Mouse (Mus musculus) intestine, embryonic 16.5 days (tissue): Measurements from ENCODE around the gene Atp2b1. TPM values are rescaled to one million over a fixed set of nuclear protein-coding genes. Genes with fewer than 3 reads are reported as not detected.

Source experiments
- ATAC-seq: fragments of 200-750 bp; cut with Nextera tagmentation; 2 replicates; pipeline ENCODE4 v1.8.0; 2017; ENCODE audit warnings: moderate TSS enrichment, moderate library complexity
- H3K27ac ChIP-seq: fragments of 300-500 bp; sonication (generic); 2 replicates; pipeline ENCODE4 v1.5.1; 2014; ENCODE audit warnings: mild to moderate bottlenecking, low read length
- H3K27me3 ChIP-seq: fragments of 300-500 bp; sonication (generic); replicated peaks from 2 replicates; pipeline ENCODE4 v1.6.1; 2014; ENCODE audit warnings: low read length, control low read depth, mixed read lengths; ENCODE audit not compliant: control insufficient read depth, insufficient read depth
- H3K36me3 ChIP-seq: fragments of 300-500 bp; sonication (generic); 2 replicates; pipeline ENCODE4 v1.6.1; 2014; ENCODE audit warnings: low read length, control low read depth; ENCODE audit not compliant: control insufficient read depth, insufficient read depth
- H3K4me1 ChIP-seq: fragments of 300-500 bp; sonication (generic); 2 replicates; pipeline ENCODE4 v1.6.1; 2014; ENCODE audit warnings: low read length, control low read depth, mixed read lengths; ENCODE audit not compliant: control insufficient read depth, insufficient read depth
- H3K4me2 ChIP-seq: fragments of 300-500 bp; sonication (generic); 2 replicates; pipeline ENCODE4 v1.6.1; 2014; ENCODE audit warnings: low read depth, low read length, control low read depth
- H3K4me3 ChIP-seq: fragments of 300-500 bp; sonication (generic); 2 replicates; pipeline ENCODE4 v1.5.1; 2014; ENCODE audit warnings: mild to moderate bottlenecking, low read length
- H3K9ac ChIP-seq: fragments of 300-500 bp; sonication (generic); 2 replicates; pipeline ENCODE4 v1.6.1; 2014; ENCODE audit warnings: low read depth, low read length
- H3K9me3 ChIP-seq: fragments of 300-500 bp; sonication (generic); 2 replicates; pipeline ENCODE4 v1.6.1; 2016; ENCODE audit warnings: low read length, control low read depth; ENCODE audit not compliant: control insufficient read depth
- WGBS: fragments of 180-500 bp; shearing (Covaris S2); extraction: QIAGEN DNeasy Blood & Tissue Kit; methylation state at CpG from one replicate; pipeline ENCODE4 v1.1.7; 2014; 5-methylcytosine and 5-hydroxymethylcytosine counted together
- polyA plus RNA-seq: library from polyadenylated mRNA; unstranded; fragments of >200 nt; fragmentation: Nextera tagmentation; extraction: Ambion mirVana; gene quantifications from 2 replicates; pipeline ENCODE4 v1.2.1, GENCODE M21; 2015

Gene Atp2b1
- polyA plus RNA-seq, 1 experiment from 2014 or later = 149 TPM

- Histone ChIP-seq H3K4me3 (no peak overlapping the region), H3K27ac (no peak overlapping the region), H3K9me3 (no peaks in the 10 kb centered on the region), H3K27me3 (no peaks in the 10 kb centered on the region), H3K4me2 (no peak overlapping the region), H3K36me3 (no peaks in the 10 kb centered on the region), H3K9ac (no peak overlapping the region), H3K4me1 (no peaks in the 10 kb centered on the region)
- no peak for ATAC-seq
Observed at GRCm38 (mm10) chr10:99053111-99053510, 138.9 kb downstream of the Atp2b1 start.

GRCm38 (mm10) chr10:99060588-99060987 is 146.4 kb downstream of the Atp2b1 start:
- no peak for ATAC-seq
- 87% methylated on average over 7 of the region's 7 CpGs for WGBS
- Histone ChIP-seq H3K4me1 (no peaks in the 10 kb centered on the region), H3K9me3 (no peaks in the 10 kb centered on the region), H3K27ac (no peak overlapping the region), H3K36me3 (no peaks in the 10 kb centered on the region), H3K27me3 (no peaks in the 10 kb centered on the region), H3K4me3 (no peak overlapping the region), H3K4me2 (no peak overlapping the region), H3K9ac (no peak overlapping the region)

GRCm38 (mm10) chr10:99061418-99061817 is 147.2 kb downstream of the Atp2b1 start:
- Histone ChIP-seq H3K27ac (no peak overlapping the region), H3K4me2 (no peak overlapping the region), H3K4me1 (no peaks in the 10 kb centered on the region), H3K36me3 (no peaks in the 10 kb centered on the region), H3K4me3 (no peak overlapping the region), H3K9ac (no peak overlapping the region), H3K9me3 (no peaks in the 10 kb centered on the region), H3K27me3 (no peaks in the 10 kb centered on the region)
- 89% methylated on average over 10 of the region's 10 CpGs for WGBS
- ATAC-seq = no peak

- Histone ChIP-seq H3K27ac (no peak overlapping the region), H3K9ac (no peak overlapping the region), H3K4me2 (no peak overlapping the region), H3K9me3 (no peaks in the 10 kb centered on the region), H3K36me3 (no peaks in the 10 kb centered on the region), H3K4me3 (no peak overlapping the region), H3K4me1 (no peaks in the 10 kb centered on the region), H3K27me3 (no peaks in the 10 kb centered on the region)
- ATAC-seq = no peak
- 80% methylated on average over 5 of the region's 5 CpGs for WGBS
Observed at GRCm38 (mm10) chr10:99062546-99062945, 148.3 kb downstream of the Atp2b1 start.

Other genes starting within 250 kb of the Atp2b1 start
- 20.1 and 20.5 TPM in 2 replicates for gene Poc1b, start 192.6 kb downstream of the Atp2b1 start, polyA plus RNA-seq
- gene Galnt4, start 193.8 kb downstream of the Atp2b1 start, polyA plus RNA-seq = 19.3 and 21.6 TPM in 2 replicates
- not detected in 2 replicates for gene Phxr2, start 211.9 kb downstream of the Atp2b1 start, polyA plus RNA-seq